Mouse (Mus musculus) heart, adult 2 months (tissue): ENCODE results near the gene Ginm1.

Source experiments
- CTCF ChIP-seq: fragments of 200-600 bp; IDR thresholded peaks from 2 replicates; pipeline ENCODE4 v1.8.1; 2022; ENCODE audit warnings: antibody characterized with exemption, mild to moderate bottlenecking, moderate library complexity
- EP300 ChIP-seq: fragments of 200-500 bp; IDR thresholded peaks from 2 replicates; pipeline ENCODE4 v1.6.1; 2011; ENCODE audit warnings: low read depth, low read length, control low read depth; ENCODE audit not compliant: insufficient read depth
- POLR2A ChIP-seq: fragments of 200-500 bp; IDR thresholded peaks from 2 replicates; pipeline ENCODE4 v1.6.1; 2011; ENCODE audit warnings: mild to moderate bottlenecking, low read depth, low read length, control low read depth; ENCODE audit not compliant: insufficient read depth

DNA sequence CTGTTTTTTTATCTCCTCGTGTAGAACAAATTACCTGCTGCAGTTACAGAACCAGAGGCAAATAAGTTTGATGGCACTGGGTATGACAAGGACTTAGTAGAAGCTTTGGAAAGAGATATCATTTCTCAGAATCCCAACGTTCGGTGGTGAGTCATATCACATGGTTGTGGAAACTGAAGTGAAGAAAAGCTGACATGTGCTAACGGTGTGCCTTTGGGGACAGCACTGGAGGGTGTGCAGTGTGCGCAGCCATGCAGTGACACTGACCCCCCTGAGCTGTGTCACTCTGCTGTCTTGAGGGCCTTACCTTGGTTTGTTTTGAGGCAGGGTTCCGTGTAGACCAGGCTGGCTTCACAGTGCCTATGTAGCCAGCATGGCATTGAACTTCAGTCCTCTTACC lies 43.9 kb downstream of the Ginm1 start:
- TF ChIP-seq POLR2A (no peak), EP300 (no peak), CTCF (no peak)
